Mouse (Mus musculus): Measurements from ENCODE around the gene Rnaseh2c. TPM values are rescaled to one million over a fixed set of nuclear protein-coding genes. Genes with fewer than 3 reads are reported as not detected.

The Rnaseh2c gene
- polyA plus RNA-seq (2012), result 82.8 and 90.8 TPM in 2 replicates

DNA sequence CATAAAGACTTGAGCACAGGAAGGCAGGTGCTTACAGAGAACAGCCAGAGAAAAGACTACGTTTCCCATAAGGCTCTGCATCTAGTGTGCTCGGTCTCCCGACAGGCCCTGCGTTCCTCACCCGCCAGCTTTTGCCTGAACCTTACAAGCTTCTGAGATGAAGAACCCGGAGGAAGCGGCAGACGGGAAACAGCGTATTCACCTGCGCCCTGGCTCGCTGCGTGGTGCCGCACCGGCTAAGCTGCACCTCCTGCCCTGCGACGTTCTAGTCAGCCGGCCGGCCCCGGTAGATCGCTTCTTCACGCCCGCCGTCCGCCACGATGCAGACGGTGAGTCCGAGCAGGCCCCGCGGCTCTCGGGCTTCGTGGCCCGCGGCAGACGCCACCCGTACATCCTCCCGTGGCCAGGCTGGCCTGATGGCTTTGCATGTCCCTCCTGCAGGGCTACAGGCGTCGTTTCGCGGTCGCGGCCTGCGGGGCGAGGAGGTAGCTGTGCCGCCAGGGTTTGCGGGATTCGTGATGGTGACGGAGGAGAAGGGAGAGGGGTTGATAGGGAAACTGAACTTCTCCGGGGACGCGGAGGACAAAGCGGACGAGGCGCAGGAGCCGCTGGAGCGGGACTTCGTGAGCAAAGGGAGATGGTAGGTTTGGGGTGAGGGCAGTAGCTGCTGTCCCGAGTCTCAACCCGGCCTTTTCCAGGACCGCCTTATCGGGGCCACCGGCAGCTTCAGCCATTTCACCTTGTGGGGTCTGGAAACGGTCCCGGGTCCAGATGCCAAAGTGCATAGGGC is at the start of gene Rnaseh2c:
Gene Rnaseh2c, plus strand, starts transcription at position 122 of the 790 bp plus-strand sequence.
- H3K9me3 ChIP-seq (ENCODE audit: control insufficient read depth, low read length), result no peaks in the 10 kb centered on the region
- peaks cover 49% of the 10 kb centered on the region for H3K36me3 ChIP-seq (ENCODE audit: control insufficient read depth)
- H3K27me3 ChIP-seq (ENCODE audit: control insufficient read depth), result peaks cover 4% of the 10 kb centered on the region
- peak within 1 kb of the TSS; percentile 100 for H3K4me3 ChIP-seq (replicated peaks)
- no peak for TF ChIP-seq GATA1 (IDR thresholded peaks at IDR 0.05; ENCODE audit: low read length)
- no peak for TF ChIP-seq TAL1 (IDR thresholded peaks at IDR 0.05; ENCODE audit: low read length)
- H3K4me1 ChIP-seq (ENCODE audit: control insufficient read depth), result peaks cover 42% of the 10 kb centered on the region

DNA sequence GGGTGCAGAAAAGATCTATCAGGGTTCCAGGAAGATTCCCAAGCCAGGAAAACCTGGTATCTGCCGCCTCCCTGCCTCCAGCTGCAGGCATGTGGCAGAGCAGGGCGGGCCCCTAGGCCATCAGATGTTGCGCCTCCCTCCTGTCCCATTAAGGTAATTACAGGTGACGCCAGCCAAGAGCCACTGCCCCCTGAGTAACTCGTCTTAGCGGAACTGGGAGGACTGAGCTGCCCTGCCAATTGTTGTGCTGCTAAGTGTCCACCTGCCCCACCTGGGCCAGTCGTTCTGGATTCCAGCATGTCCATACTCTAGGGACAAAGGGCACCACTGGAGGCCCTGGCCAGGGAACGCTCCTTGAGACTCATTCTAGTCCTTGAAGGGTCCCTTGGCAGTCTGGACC is 47.9 kb upstream of the Rnaseh2c start:
- H3K36me3 ChIP-seq (ENCODE audit: control insufficient read depth), result no peaks in the 10 kb centered on the region
- no peak for TF ChIP-seq TAL1 (IDR thresholded peaks at IDR 0.05; ENCODE audit: low read length)
- TF ChIP-seq GATA1 (IDR thresholded peaks at IDR 0.05; ENCODE audit: low read length), result no peak
- H3K9me3 ChIP-seq (ENCODE audit: control insufficient read depth, low read length), result peaks cover 1% of the 10 kb centered on the region; the same call in 1 of the 2 replicates
- peaks cover 36% of the 10 kb centered on the region for H3K27me3 ChIP-seq (ENCODE audit: control insufficient read depth)
- H3K4me1 ChIP-seq (ENCODE audit: control insufficient read depth), result no peaks in the 10 kb centered on the region
- no peak overlapping the region for H3K4me3 ChIP-seq (replicated peaks)

DNA sequence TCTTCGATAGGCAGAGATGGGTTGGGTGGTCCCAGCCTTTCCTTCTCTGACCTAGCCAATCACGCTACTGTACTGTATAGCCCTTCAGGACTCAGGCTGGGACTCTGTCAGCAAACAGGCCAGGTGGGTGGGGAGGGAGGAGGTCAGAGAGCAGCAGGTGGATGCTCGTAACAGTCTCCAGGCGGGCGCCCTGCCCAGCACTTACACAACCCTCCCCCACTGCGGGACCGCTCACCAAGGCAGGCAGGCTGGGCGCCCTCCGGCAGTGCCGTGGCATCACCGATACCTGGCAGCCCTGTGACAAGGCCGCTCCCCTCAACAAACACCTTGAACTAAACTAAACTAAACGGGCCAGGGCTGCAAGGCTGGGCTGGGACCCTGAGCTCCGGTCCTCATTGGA is 47.5 kb upstream of the Rnaseh2c start:
- Histone ChIP-seq H3K36me3 (ENCODE audit: control insufficient read depth) (no peaks in the 10 kb centered on the region), H3K9me3 (ENCODE audit: control insufficient read depth, low read length) (peaks cover 2% of the 10 kb centered on the region; the same call in 1 of the 2 replicates), H3K27me3 (ENCODE audit: control insufficient read depth) (peaks cover 41% of the 10 kb centered on the region), H3K4me3 (replicated peaks) (no peak overlapping the region), H3K4me1 (ENCODE audit: control insufficient read depth) (no peaks in the 10 kb centered on the region)
- TF ChIP-seq GATA1 (IDR thresholded peaks at IDR 0.05; ENCODE audit: low read length), result no peak
- TF ChIP-seq TAL1 (IDR thresholded peaks at IDR 0.05; ENCODE audit: low read length), result no peak

DNA sequence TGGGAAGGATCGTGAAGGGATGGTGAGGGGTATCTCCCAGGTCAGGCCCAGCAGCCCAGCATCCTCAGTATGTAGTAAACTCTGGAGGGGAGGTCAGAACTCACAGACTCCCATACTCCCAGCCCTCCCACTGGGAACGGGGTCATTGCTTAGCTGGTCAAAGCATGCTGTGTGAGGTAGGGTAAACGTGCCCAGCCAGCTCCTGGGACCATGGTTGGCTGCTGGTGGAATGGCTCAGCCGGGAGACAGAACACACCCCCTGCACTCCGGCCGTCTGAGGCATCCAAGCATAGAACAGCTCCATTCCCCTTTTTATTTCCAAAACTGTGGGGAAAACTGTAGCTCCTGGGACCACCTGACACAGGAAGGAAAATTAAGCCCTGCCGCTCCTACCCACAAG is 43.5 kb upstream of the Rnaseh2c start:
- Histone ChIP-seq H3K9me3 (ENCODE audit: control insufficient read depth, low read length) (peaks cover 10% of the 10 kb centered on the region; the same call in 1 of the 2 replicates), H3K36me3 (ENCODE audit: control insufficient read depth) (no peaks in the 10 kb centered on the region), H3K27me3 (ENCODE audit: control insufficient read depth) (peaks cover 76% of the 10 kb centered on the region), H3K4me1 (ENCODE audit: control insufficient read depth) (peaks cover 7% of the 10 kb centered on the region), H3K4me3 (replicated peaks) (no peak overlapping the region)
- TF ChIP-seq TAL1 (IDR thresholded peaks at IDR 0.05; ENCODE audit: low read length), result no peak
- TF ChIP-seq GATA1 (IDR thresholded peaks at IDR 0.05; ENCODE audit: low read length), result no peak

DNA sequence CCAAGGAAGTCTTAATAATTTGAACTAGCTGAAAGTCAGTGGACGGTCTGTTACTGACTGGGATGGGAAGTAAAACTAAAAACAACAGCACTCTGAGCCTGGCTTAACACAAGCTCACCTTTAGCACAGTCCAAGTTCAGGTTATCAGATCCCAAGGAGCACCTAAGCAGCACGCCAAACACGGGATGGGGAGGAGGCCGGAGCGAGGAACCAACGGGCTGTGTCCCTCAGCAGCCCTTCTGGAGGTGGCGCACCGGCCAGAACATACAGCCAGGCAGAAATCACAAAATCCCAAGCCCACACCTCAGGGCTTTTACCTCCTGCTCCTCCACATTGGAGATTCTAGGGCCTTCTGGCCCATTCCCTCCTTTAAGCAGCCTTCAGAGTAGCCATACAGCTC is 42.9 kb upstream of the Rnaseh2c start:
- peaks cover 10% of the 10 kb centered on the region; the same call in 1 of the 2 replicates for H3K9me3 ChIP-seq (ENCODE audit: control insufficient read depth, low read length)
- H3K4me3 ChIP-seq (replicated peaks), result no peak overlapping the region
- TF ChIP-seq GATA1 (IDR thresholded peaks at IDR 0.05; ENCODE audit: low read length) (no peak), TAL1 (IDR thresholded peaks at IDR 0.05; ENCODE audit: low read length) (no peak)
- no peaks in the 10 kb centered on the region for H3K36me3 ChIP-seq (ENCODE audit: control insufficient read depth)
- peaks cover 82% of the 10 kb centered on the region for H3K27me3 ChIP-seq (ENCODE audit: control insufficient read depth)
- peaks cover 7% of the 10 kb centered on the region for H3K4me1 ChIP-seq (ENCODE audit: control insufficient read depth)

DNA sequence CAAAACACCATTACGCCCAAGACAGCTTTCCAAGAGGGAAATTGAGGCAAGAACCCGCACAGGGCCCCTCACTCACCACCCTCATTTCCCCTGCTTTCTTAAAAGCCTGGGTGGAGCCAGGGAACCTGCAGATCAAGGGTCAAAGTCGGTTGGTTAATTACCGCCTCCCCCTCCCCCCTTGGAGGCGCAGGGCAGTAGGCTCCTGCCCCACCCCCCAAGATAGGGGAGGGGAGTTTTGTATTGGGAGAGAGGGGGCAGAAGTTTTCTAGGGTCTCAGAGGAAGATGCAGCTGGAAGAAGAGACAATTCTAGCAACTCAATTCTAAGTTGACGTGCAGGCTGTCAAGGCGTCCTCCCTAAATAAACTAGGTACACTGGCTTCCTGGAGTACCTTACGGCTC is 42.4 kb upstream of the Rnaseh2c start:
- peaks cover 7% of the 10 kb centered on the region for H3K4me1 ChIP-seq (ENCODE audit: control insufficient read depth)
- no peak overlapping the region for H3K4me3 ChIP-seq (replicated peaks)
- no peaks in the 10 kb centered on the region for H3K36me3 ChIP-seq (ENCODE audit: control insufficient read depth)
- H3K9me3 ChIP-seq (ENCODE audit: control insufficient read depth, low read length), result peaks cover 10% of the 10 kb centered on the region; the same call in 1 of the 2 replicates
- TF ChIP-seq TAL1 (IDR thresholded peaks at IDR 0.05; ENCODE audit: low read length) (no peak), GATA1 (IDR thresholded peaks at IDR 0.05; ENCODE audit: low read length) (no peak)
- peaks cover 87% of the 10 kb centered on the region for H3K27me3 ChIP-seq (ENCODE audit: control insufficient read depth)

DNA sequence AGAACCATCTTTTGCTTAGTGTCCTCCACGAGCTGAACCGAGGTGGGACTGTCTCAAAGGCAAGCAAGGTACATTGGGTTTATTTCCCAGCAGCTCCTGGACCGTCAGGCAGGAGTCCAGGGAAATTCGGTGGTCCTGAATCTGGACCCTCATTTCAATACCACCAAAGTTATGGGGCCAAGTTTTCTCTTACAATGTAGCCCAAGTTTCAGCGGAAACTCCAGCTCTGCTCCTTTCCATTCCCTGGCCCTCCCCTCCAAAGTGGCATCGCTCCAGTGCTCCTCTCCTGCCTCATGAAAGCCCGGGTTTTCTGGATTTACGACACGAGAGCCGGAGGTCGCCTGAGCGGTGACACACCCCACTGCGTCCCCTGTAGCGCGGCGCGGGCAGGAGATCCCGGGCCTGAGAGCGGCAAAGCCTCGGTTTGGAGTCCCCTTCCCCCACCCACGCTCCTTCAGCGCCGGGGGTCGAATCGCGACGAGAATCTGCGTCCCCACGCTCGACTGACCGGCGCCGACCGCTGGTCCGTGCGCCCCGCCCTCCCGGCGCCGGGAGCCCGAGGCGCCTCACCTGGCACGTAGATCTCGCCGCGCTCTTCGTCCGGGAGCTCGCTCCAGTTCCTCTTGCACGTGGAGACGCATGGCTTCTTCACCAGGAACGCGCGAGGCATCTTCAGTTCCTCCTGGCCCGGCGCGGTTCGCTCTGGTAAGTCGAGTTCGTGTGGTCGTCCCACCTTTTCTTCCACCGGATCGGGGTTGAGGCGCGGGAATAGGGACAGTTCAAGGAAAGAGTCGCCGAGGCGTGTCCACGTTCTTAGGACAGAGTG is 41.8 kb upstream of the Rnaseh2c start:
- Histone ChIP-seq H3K36me3 (ENCODE audit: control insufficient read depth) (no peaks in the 10 kb centered on the region), H3K4me3 (replicated peaks) (no peak overlapping the region), H3K9me3 (ENCODE audit: control insufficient read depth, low read length) (peaks cover 10% of the 10 kb centered on the region; the same call in 1 of the 2 replicates), H3K4me1 (ENCODE audit: control insufficient read depth) (peaks cover 7% of the 10 kb centered on the region), H3K27me3 (ENCODE audit: control insufficient read depth) (peaks cover 93% of the 10 kb centered on the region)
- TF ChIP-seq TAL1 (IDR thresholded peaks at IDR 0.05; ENCODE audit: low read length) (no peak), GATA1 (IDR thresholded peaks at IDR 0.05; ENCODE audit: low read length) (no peak)

DNA sequence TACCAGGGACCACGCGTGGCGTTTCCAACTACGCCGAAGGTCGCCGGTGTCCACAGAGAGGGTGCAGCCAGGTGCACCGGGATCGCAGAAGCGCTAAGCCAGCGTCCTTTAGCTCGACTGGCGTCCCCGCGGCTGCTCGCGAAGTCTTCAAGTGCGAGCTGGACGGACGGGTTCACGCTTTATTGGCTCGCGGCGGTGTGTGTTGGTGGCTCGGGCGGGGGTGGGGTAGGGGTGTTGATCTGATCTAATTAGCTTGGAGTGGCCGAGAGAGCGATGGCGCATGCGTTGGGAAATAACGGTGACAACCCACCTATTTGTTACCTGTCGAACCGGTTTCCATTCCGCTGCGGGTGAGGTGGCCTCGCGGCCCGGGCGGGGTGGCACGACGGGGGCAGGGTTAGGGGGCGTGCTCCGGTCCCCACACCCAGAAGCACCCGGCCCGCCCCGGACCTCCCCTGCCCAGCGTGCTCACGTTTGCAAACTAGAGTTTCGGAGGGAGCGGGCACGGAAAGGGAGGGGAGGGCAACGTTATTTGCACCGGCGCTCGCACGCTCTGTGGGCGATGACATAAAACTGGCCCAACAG is 41.1 kb upstream of the Rnaseh2c start, which contains the start of gene Ovol1:
Gene Ovol1, minus strand, starts transcription at position 190 of the 585 bp plus-strand sequence.
- Histone ChIP-seq H3K36me3 (ENCODE audit: control insufficient read depth) (no peaks in the 10 kb centered on the region), H3K4me1 (ENCODE audit: control insufficient read depth) (peaks cover 7% of the 10 kb centered on the region), H3K4me3 (replicated peaks) (no peak within 1 kb of the TSS), H3K9me3 (ENCODE audit: control insufficient read depth, low read length) (peaks cover 10% of the 10 kb centered on the region; the same call in 1 of the 2 replicates), H3K27me3 (ENCODE audit: control insufficient read depth) (peaks cover 99% of the 10 kb centered on the region)
- TF ChIP-seq TAL1 (IDR thresholded peaks at IDR 0.05; ENCODE audit: low read length), result no peak
- TF ChIP-seq GATA1 (IDR thresholded peaks at IDR 0.05; ENCODE audit: low read length), result no peak
